Comparison of ENCODE assay signal across 7 mouse cellular contexts in the genomic region with DNA sequence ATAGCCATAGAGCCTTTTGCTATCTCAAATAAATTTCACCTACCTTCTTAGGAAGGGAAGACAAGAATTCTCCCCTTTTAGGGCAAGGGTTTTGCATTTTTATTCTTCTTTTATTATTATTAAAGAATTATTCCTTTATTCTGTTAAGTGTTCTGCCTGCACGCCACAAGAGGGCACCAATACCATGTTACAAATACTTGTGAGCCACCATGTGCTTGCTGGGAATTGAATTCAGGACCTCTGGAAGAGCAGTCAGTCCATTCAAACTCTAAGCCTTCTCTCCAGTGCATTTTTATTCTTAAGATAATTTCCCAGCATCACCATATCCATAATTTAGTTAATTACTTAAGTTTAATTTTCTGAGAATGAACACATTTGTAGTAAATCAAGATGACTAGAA.
DNase-seq lines count a peak whose midpoint lies in the region; ATAC-seq and TF ChIP-seq lines count a peak whose summit lies in the region.
"Not testable (repeated sequence)": the region's sequence is repeated elsewhere in the genome, so short reads cannot be mapped to it uniquely, and the experiment has no call there.

No protein-coding gene starts in this region.

- H3K4me1 ChIP-seq in CH12.LX (ENCODE audit: control insufficient read depth in 1 of 2, insufficient read depth in 2 of 2); hindbrain, embryonic 11.5 days (replicated peaks; ENCODE audit: control insufficient read depth, insufficient read depth, low read length); lung, postnatal 0 days (ENCODE audit: insufficient read depth, low read depth, low read length): not testable (repeated sequence)

- dilution Hi-C loops in CH12.LX (cut with MboI; ENCODE audit: extremely low pct_ligation_motif_present, extremely low pct_unique_long_range_greater_than_20kb, low sequenced_read_pairs) = not testable (repeated sequence)

- not testable (repeated sequence) for H3K4me3 ChIP-seq in CH12.LX (replicated peaks in 1 of 3; ENCODE audit: low read depth in 2 of 3, low read length in 2 of 3, poor library complexity in 1 of 3); hindbrain, embryonic 11.5 days (ENCODE audit: low read depth, low read length); lung, postnatal 0 days (ENCODE audit: low read depth, low read length)

- H3K79me2 ChIP-seq in CH12.LX (replicated peaks; ENCODE audit: control insufficient read depth, extremely low read depth, insufficient read depth, poor library complexity, severe bottlenecking) = not testable (repeated sequence)

- H3K9me3 ChIP-seq in CH12.LX (replicated peaks; ENCODE audit: low read length); hindbrain, embryonic 11.5 days (ENCODE audit: control insufficient read depth, low read length); lung, postnatal 0 days (ENCODE audit: low read length): not testable (repeated sequence)

- TF ChIP-seq CTCF in CH12.LX (conservative IDR thresholded peaks at IDR 0.05 in 1 of 2, IDR thresholded peaks at IDR 0.05 in 1 of 2; ENCODE audit: low read depth in 2 of 2, low read length in 2 of 2) = peak in 1 of 2 experiments; percentile 64; a peak in 2 of 4 replicates
- TF ChIP-seq CTCF in lung, postnatal 0 days (IDR thresholded peaks at IDR 0.05) = peak; percentile 38

- H3K9ac ChIP-seq in CH12.LX (ENCODE audit: insufficient read depth, low read depth); hindbrain, embryonic 11.5 days (ENCODE audit: low read depth, low read length); lung, postnatal 0 days (replicated peaks; ENCODE audit: low read depth): not testable (repeated sequence)

- in situ Hi-C loops in CH12.LX (cut with MboI; ENCODE audit: low pct_ligation_motif_present, low pct_unique_long_range_greater_than_20kb, low sequenced_read_pairs) = not testable (repeated sequence)

- peak; percentile 43 for DNase-seq in CH12.LX (ENCODE audit: extremely low read depth)
- DNase-seq in adrenal gland, postnatal 14 days = peak; percentile 6
- DNase-seq in embryo, embryonic 10.5 days (ENCODE audit: low spot score) = peak; percentile 32
- peak; percentile 12 for DNase-seq in hindbrain, embryonic 11.5 days (ENCODE audit: low spot score)
- DNase-seq in kidney, postnatal 14 days = peak; percentile 6
- not testable (repeated sequence) for DNase-seq in lung, postnatal 0 days (ENCODE audit: low spot score)
- DNase-seq in retina, postnatal 1 day = peak; percentile 15

- not testable (repeated sequence) for ATAC-seq in hindbrain, embryonic 11.5 days (ENCODE audit: low FRiP score); lung, postnatal 0 days

- H3K27me3 ChIP-seq in CH12.LX (replicated peaks); hindbrain, embryonic 11.5 days (ENCODE audit: control insufficient read depth, insufficient read depth, low read length); lung, postnatal 0 days (replicated peaks; ENCODE audit: insufficient read depth, low read length): not testable (repeated sequence)

- H3K36me3 ChIP-seq in CH12.LX (replicated peaks in 1 of 2; ENCODE audit: control insufficient read depth in 1 of 2, insufficient read depth in 1 of 2, low read length in 1 of 2); hindbrain, embryonic 11.5 days (ENCODE audit: control insufficient read depth, insufficient read depth, low read length); lung, postnatal 0 days (ENCODE audit: insufficient read depth, low read length): not testable (repeated sequence)

- not testable (repeated sequence) for H3K4me2 ChIP-seq in CH12.LX (ENCODE audit: insufficient read depth, low read depth, poor library complexity, severe bottlenecking); hindbrain, embryonic 11.5 days (replicated peaks; ENCODE audit: low read depth, low read length); lung, postnatal 0 days (replicated peaks; ENCODE audit: low read depth, low read length)

- not testable (repeated sequence) for H3K27ac ChIP-seq in CH12.LX (ENCODE audit: insufficient read depth, low read depth); hindbrain, embryonic 11.5 days (ENCODE audit: low read depth, low read length); lung, postnatal 0 days (ENCODE audit: low read length)

- TF ChIP-seq POLR2A in CH12.LX (IDR thresholded peaks at IDR 0.05; ENCODE audit: low read depth, low read length) = not testable (repeated sequence)

- TF ChIP-seq RAD21 in CH12.LX (IDR thresholded peaks at IDR 0.05; ENCODE audit: low read depth, low read length) = peak; percentile 72

- TF ChIP-seq EP300 in CH12.LX (IDR thresholded peaks at IDR 0.05; ENCODE audit: low read length); lung, postnatal 0 days (IDR thresholded peaks at IDR 0.05): not testable (repeated sequence)

- 2% methylated on average over 1 of the region's 1 CpGs for WGBS in hindbrain, embryonic 11.5 days
- WGBS in lung, postnatal 0 days = 3% methylated on average over 1 of the region's 1 CpGs

TF ChIP-seq in CH12.LX, 34 proteins besides CTCF, POLR2A, EP300 and RAD21:
- TF ChIP-seq ZC3H11A (IDR thresholded peaks at IDR 0.05; ENCODE audit: low read depth, low read length) (peak; percentile 34), SMC3 (IDR thresholded peaks at IDR 0.05; ENCODE audit: low read depth, low read length) (peak; percentile 74), MAX (IDR thresholded peaks at IDR 0.05; ENCODE audit: low read length) (peak; percentile 71), MYC (IDR thresholded peaks at IDR 0.05; ENCODE audit: low read depth, low read length) (peak; percentile 95)
